In the genomic region with DNA sequence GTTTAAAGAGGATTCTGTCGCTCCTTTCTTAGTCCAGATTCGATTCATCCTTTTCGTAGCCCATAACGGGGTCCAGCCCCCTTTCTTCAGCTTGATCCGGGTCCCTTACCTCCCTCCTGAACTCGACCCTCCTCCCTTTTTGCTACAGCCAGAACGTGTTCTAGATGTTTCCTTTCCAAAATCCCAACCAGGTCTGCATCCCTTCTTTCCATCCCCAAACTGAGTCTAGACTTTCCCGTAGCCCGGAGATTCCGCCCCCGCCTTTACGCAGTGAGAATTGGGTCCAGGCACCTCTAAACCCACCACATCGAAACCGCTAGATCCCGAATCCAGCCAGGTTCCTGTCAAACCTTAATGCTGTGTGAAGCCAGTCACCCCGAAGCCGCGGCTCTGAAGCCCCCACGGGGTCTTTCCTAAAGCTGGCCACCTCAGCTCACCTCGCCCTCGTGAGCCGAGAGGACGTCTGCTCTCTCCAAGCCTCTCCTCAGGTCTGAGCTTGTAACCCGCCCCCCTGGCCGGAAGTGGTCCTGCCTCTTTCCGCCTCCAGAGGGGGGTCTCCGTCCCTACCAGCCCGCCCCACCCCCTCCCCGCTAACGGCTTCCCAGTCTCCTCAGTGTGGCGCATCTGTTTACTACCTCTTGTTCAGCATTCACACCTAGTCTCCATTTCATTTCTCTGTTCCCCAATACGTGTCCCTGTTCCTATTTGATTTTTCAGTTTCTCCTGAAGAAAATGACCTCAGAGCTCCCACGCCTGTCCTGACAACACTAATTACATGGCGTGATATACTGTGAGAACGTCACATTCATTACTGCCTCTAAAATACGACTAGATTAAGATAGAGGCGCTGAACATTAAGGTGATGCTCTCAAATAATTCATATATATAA, we compare ENCODE assay signal across 7 mouse cellular contexts. TPM values are rescaled to one million over a fixed set of nuclear protein-coding genes. Genes with fewer than 3 reads are reported as not detected.
DNase-seq lines count a peak whose midpoint lies in the region; ATAC-seq lines count a peak whose summit lies in the region.

Gene Tro, minus strand, starts transcription at position 676 of the 889 bp plus-strand sequence.

- peak within 1 kb of the TSS; percentile 50 for H3K4me2 ChIP-seq in embryonic facial prominence, embryonic 14.5 days (ENCODE audit: low read depth, low read length)
- peak within 1 kb of the TSS; percentile 40 for H3K4me2 ChIP-seq in hindbrain, embryonic 15.5 days
- peak within 1 kb of the TSS; percentile 54 for H3K4me2 ChIP-seq in limb, embryonic 12.5 days

- peak within 1 kb of the TSS; percentile 53 for H3K27ac ChIP-seq in embryonic facial prominence, embryonic 14.5 days (replicated peaks; ENCODE audit: low read depth, low read length)
- peak within 1 kb of the TSS; percentile 79 for H3K27ac ChIP-seq in hindbrain, embryonic 15.5 days (replicated peaks)
- peak within 1 kb of the TSS; percentile 74 for H3K27ac ChIP-seq in limb, embryonic 12.5 days

- ATAC-seq in embryonic facial prominence, embryonic 14.5 days (ENCODE audit: low read depth): peak; percentile 94
- peak; percentile 94 for ATAC-seq in hindbrain, embryonic 15.5 days (ENCODE audit: low FRiP score, low read depth)
- ATAC-seq in limb, embryonic 12.5 days (ENCODE audit: insufficient number of reproducible peaks, insufficient read depth, low FRiP score, low TSS enrichment, low read depth): peak; percentile 91

- H3K4me1 ChIP-seq in embryonic facial prominence, embryonic 14.5 days (ENCODE audit: control insufficient read depth, insufficient read depth, low read length): no peaks in the 10 kb centered on the region
- H3K4me1 ChIP-seq in hindbrain, embryonic 15.5 days (replicated peaks): peaks cover 18% of the 10 kb centered on the region
- H3K4me1 ChIP-seq in limb, embryonic 12.5 days (replicated peaks): no peaks in the 10 kb centered on the region

- H3K36me3 ChIP-seq in embryonic facial prominence, embryonic 14.5 days (ENCODE audit: control insufficient read depth, insufficient read depth, low read length): 0 out of 2 replicates have a peak, but pooled peaks cover 11% of the 10 kb centered on the region
- peaks cover 23% of the 10 kb centered on the region for H3K36me3 ChIP-seq in hindbrain, embryonic 15.5 days
- H3K36me3 ChIP-seq in limb, embryonic 12.5 days: peaks cover 18% of the 10 kb centered on the region; the same call in 1 of the 2 replicates

- H3K9ac ChIP-seq in embryonic facial prominence, embryonic 14.5 days (ENCODE audit: low read depth, low read length): peak within 1 kb of the TSS; percentile 64
- H3K9ac ChIP-seq in hindbrain, embryonic 15.5 days: peak within 1 kb of the TSS; percentile 58
- H3K9ac ChIP-seq in limb, embryonic 12.5 days (replicated peaks): peak within 1 kb of the TSS; percentile 57

- peak within 1 kb of the TSS; percentile 51 for H3K4me3 ChIP-seq in embryonic facial prominence, embryonic 14.5 days (ENCODE audit: low read depth, low read length)
- H3K4me3 ChIP-seq in hindbrain, embryonic 15.5 days: peak within 1 kb of the TSS; percentile 60
- peak within 1 kb of the TSS; percentile 53 for H3K4me3 ChIP-seq in limb, embryonic 12.5 days (replicated peaks)

- H3K9me3 ChIP-seq in embryonic facial prominence, embryonic 14.5 days (ENCODE audit: control insufficient read depth, low read length): no peaks in the 10 kb centered on the region
- no peaks in the 10 kb centered on the region for H3K9me3 ChIP-seq in hindbrain, embryonic 15.5 days
- no peaks in the 10 kb centered on the region for H3K9me3 ChIP-seq in limb, embryonic 12.5 days

- H3K27me3 ChIP-seq in embryonic facial prominence, embryonic 14.5 days (replicated peaks; ENCODE audit: control insufficient read depth, insufficient read depth, low read length): peaks cover 2% of the 10 kb centered on the region; the same call in 1 of the 2 replicates
- no peaks in the 10 kb centered on the region for H3K27me3 ChIP-seq in hindbrain, embryonic 15.5 days
- peaks cover 6% of the 10 kb centered on the region; the same call in 1 of the 2 replicates for H3K27me3 ChIP-seq in limb, embryonic 12.5 days

- WGBS in embryonic facial prominence, embryonic 14.5 days: 27% methylated on average over 33 of the region's 37 CpGs
- WGBS in hindbrain, embryonic 15.5 days: 27% methylated on average over 36 of the region's 37 CpGs
- 22% methylated on average over 37 of the region's 37 CpGs for WGBS in limb, embryonic 12.5 days

- DNase-seq in MN1 (ENCODE audit: low spot score): peak; percentile 65
- DNase-seq in adrenal gland, postnatal 14 days: peak; percentile 26
- peak; percentile 82 for DNase-seq in embryonic facial prominence, embryonic 14.5 days (ENCODE audit: low spot score)
- peak; percentile 8 for DNase-seq in retina, adult 2 months (ENCODE audit: low read depth, low spot score)
- DNase-seq in c-Kit-positive CD71-positive TER-119-positive erythroid progenitor cells, embryonic 14.5 days (ENCODE audit: low spot score): no peak

RNA-seq across cellular contexts. Expression of gene Tro, which starts in this region (rescaled TPM):
- total RNA-seq in adrenal gland, postnatal 14 days (2021): 11.7 and 11.9 TPM in 2 replicates
- 38.1 and 40.8 TPM in 2 replicates for polyA plus RNA-seq in embryonic facial prominence, embryonic 14.5 days (2014; fragmentation: Nextera tagmentation; extraction: Ambion mirVana)
- 79.9 and 81.5 TPM in 2 replicates for polyA plus RNA-seq in hindbrain, embryonic 15.5 days (2015; fragmentation: Nextera tagmentation; extraction: Ambion mirVana)
- polyA plus RNA-seq in limb, embryonic 12.5 days (2016; fragmentation: Nextera tagmentation; extraction: Ambion mirVana): 39.6 and 45.1 TPM in 2 replicates
